9 mouse cellular contexts compared by ENCODE assay signal in genomic region chr4:115085522-115086095, GRCm38 (mm10). TPM values are rescaled to one million over a fixed set of nuclear protein-coding genes. Genes with fewer than 3 reads are reported as not detected.
DNase-seq lines count a peak whose midpoint lies in the region; ATAC-seq lines count a peak whose summit lies in the region.
"Had no signal": no experiment of that assay in that cellular context is flagged by ENCODE, and none has a peak within 500 bp of the region (broad histone marks: within the 10 kb centered on the region; RNA-seq: fewer than 3 reads in every experiment).

No protein-coding gene starts in this region.

- no peaks in the 10 kb centered on the region; the same call in 1 of the 2 replicates for H3K4me1 ChIP-seq in heart, embryonic 12.5 days (replicated peaks)
- no peaks in the 10 kb centered on the region for H3K4me1 ChIP-seq in midbrain, embryonic 11.5 days (ENCODE audit: control insufficient read depth, insufficient read depth, low read length)

- peak; percentile 67 for DNase-seq in heart, adult 8-10 months (ENCODE audit: low spot score)
- peak; percentile 83 for DNase-seq in NIH3T3 (ENCODE audit: low read depth)
- DNase-seq in embryo, embryonic 10 days (ENCODE audit: low spot score) = peak; percentile 84
- peak; percentile 64 to 79 for DNase-seq in heart, postnatal 36 days
- peak; percentile 37 to 38 for DNase-seq in left cerebral cortex, postnatal 36 days (ENCODE audit: low spot score in 2 of 2)
- peak; percentile 93 for DNase-seq in midbrain, embryonic 11.5 days (ENCODE audit: low spot score, missing footprints)
- DNase-seq in spleen, postnatal 10 days (ENCODE audit: low spot score in 2 of 2) = peak; percentile 76 to 83

- H3K27ac ChIP-seq in heart, embryonic 12.5 days (ENCODE audit: poor library complexity, severe bottlenecking) = no peak overlapping the region
- H3K27ac ChIP-seq in midbrain, embryonic 11.5 days (ENCODE audit: low read depth, low read length) = no peak overlapping the region
- H3K27ac ChIP-seq: limb, embryonic 15.5 days had no signal

- H3K9me3 ChIP-seq in heart, embryonic 12.5 days (replicated peaks) = no peaks in the 10 kb centered on the region
- no peaks in the 10 kb centered on the region for H3K9me3 ChIP-seq in midbrain, embryonic 11.5 days (ENCODE audit: control insufficient read depth, low read length)
- H3K9me3 ChIP-seq: limb, embryonic 15.5 days had no signal

- 19% methylated on average over 6 of the region's 6 CpGs for WGBS in heart, embryonic 12.5 days
- 27% methylated on average over 6 of the region's 6 CpGs for WGBS in midbrain, embryonic 11.5 days

- no peak overlapping the region for H3K4me2 ChIP-seq in heart, embryonic 12.5 days
- no peak overlapping the region for H3K4me2 ChIP-seq in midbrain, embryonic 11.5 days
- H3K4me2 ChIP-seq: limb, embryonic 15.5 days had no signal

- no peak overlapping the region for H3K4me3 ChIP-seq in heart, embryonic 12.5 days
- H3K4me3 ChIP-seq in midbrain, embryonic 11.5 days (ENCODE audit: low read depth, low read length) = no peak overlapping the region
- H3K4me3 ChIP-seq: limb, embryonic 15.5 days had no signal

- H3K27me3 ChIP-seq in heart, embryonic 12.5 days (replicated peaks) = peaks cover 63% of the 10 kb centered on the region
- no peaks in the 10 kb centered on the region; the same call in 1 of the 2 replicates for H3K27me3 ChIP-seq in midbrain, embryonic 11.5 days (ENCODE audit: control insufficient read depth, insufficient read depth, low read length)

- intact Hi-C loops in heart, postnatal 36 days (cut with DNase I) = loop anchor here (1.0 to 10.0 kb wide), 4 partner anchors 23 to 421 kb away; no protein-coding TSS in a partner anchor
- intact Hi-C loops in left cerebral cortex, postnatal 36 days (cut with DNase I) = loop anchor here (5.0 to 10.0 kb wide), 2 partner anchors 38 to 91 kb away; no protein-coding TSS in a partner anchor

- H3K36me3 ChIP-seq in heart, embryonic 12.5 days = no peaks in the 10 kb centered on the region
- H3K36me3 ChIP-seq in midbrain, embryonic 11.5 days (ENCODE audit: control insufficient read depth, insufficient read depth, low read length) = no peaks in the 10 kb centered on the region
- H3K36me3 ChIP-seq: limb, embryonic 15.5 days had no signal

- no peak overlapping the region for H3K9ac ChIP-seq in heart, embryonic 12.5 days
- H3K9ac ChIP-seq in midbrain, embryonic 11.5 days (ENCODE audit: low read length) = no peak overlapping the region
- H3K9ac ChIP-seq: limb, embryonic 15.5 days had no signal

- no peak for ATAC-seq in heart, embryonic 12.5 days (ENCODE audit: insufficient number of reproducible peaks, low FRiP score)
- peak; percentile 47; the same call in 1 of the 2 replicates for ATAC-seq in midbrain, embryonic 11.5 days (ENCODE audit: low FRiP score)

RNA-seq across cellular contexts. Expression of gene Pdzk1ip1, which starts 2.9 kb away (rescaled TPM):
- under 1 TPM in 2 of 4 experiments, not detected in 2; 0.71 to 0.86 TPM for total RNA-seq in heart, adult 8-10 months (2022)
- polyA plus RNA-seq in heart, embryonic 12.5 days (2016; fragmentation: Nextera tagmentation; extraction: Ambion mirVana) = 38.8 and 39.2 TPM in 2 replicates
- total RNA-seq in heart, postnatal 36 days (2021) = not detected
- 1 to 10 TPM in 1 of 2 experiments, under 1 TPM in 1; 0.39 to 1.1 TPM for total RNA-seq in left cerebral cortex, postnatal 36 days (2021)
- 14.6 and 16.6 TPM in 2 replicates for polyA plus RNA-seq in midbrain, embryonic 11.5 days (2014; fragmentation: Nextera tagmentation; extraction: Ambion mirVana)

RNA-seq across cellular contexts. Expression of gene Tal1, which starts 29.4 kb away (rescaled TPM):
- 1 to 10 TPM; 2.5 to 3.6 (median 2.9) TPM for total RNA-seq in heart, adult 8-10 months (2022)
- 6.9 and 8.3 TPM in 2 replicates for polyA plus RNA-seq in heart, embryonic 12.5 days (2016; fragmentation: Nextera tagmentation; extraction: Ambion mirVana)
- total RNA-seq in heart, postnatal 36 days (2021) = 1 to 10 TPM; 4.0 to 4.3 TPM
- total RNA-seq in left cerebral cortex, postnatal 36 days (2021) = 1 to 10 TPM; 1.6 to 2.2 TPM
- polyA plus RNA-seq in midbrain, embryonic 11.5 days (2014; fragmentation: Nextera tagmentation; extraction: Ambion mirVana) = 18.4 and 19.8 TPM in 2 replicates

RNA-seq across cellular contexts. Expression of gene Cyp4x1, which starts 48.5 kb away (rescaled TPM):
- total RNA-seq in heart, adult 8-10 months (2022) = not detected
- 0.10 TPM in 1 of 2 replicates, not detected in the other for polyA plus RNA-seq in heart, embryonic 12.5 days (2016; fragmentation: Nextera tagmentation; extraction: Ambion mirVana)
- not detected for total RNA-seq in heart, postnatal 36 days (2021)
- total RNA-seq in left cerebral cortex, postnatal 36 days (2021) = 10 to 100 TPM; 12.6 TPM
- polyA plus RNA-seq in midbrain, embryonic 11.5 days (2014; fragmentation: Nextera tagmentation; extraction: Ambion mirVana) = 0.90 and 1.4 TPM in 2 replicates
- polyA plus RNA-seq: limb, embryonic 15.5 days had no signal

Comparison
In these comparisons a context has a peak if more than half of its experiments do, and no peak if none do; other contexts are left out.
1. DNase-seq: peak in every context shown above with its lines; median percentile 93 in midbrain, embryonic 11.5 days; 84 in embryo, embryonic 10 days; 83 in NIH3T3; 80 in spleen, postnatal 10 days; 72 in heart, postnatal 36 days; 67 in heart, adult 8-10 months; 38 in left cerebral cortex, postnatal 36 days.
2. RNA of gene Cyp4x1, which starts 48.5 kb away (total RNA-seq): 12.6 TPM in left cerebral cortex, postnatal 36 days; not detected in heart, adult 8-10 months and not detected in heart, postnatal 36 days; every median in the first group is over 10 times any median in the second.